Mouse (Mus musculus): ENCODE results near the gene Tbxas1.

The Tbxas1 gene

GRCm38 (mm10) chr6:38956641-38957040, 81.4 kb downstream of the Tbxas1 start:
- DNase-seq (ENCODE audit: low read depth in 2 of 2, low spot score in 2 of 2): no peak

GRCm38 (mm10) chr6:38957246-38957645, 82.0 kb downstream of the Tbxas1 start:
- no peak for DNase-seq (ENCODE audit: low read depth in 2 of 2, low spot score in 2 of 2)

- DNase-seq (ENCODE audit: low read depth in 2 of 2, low spot score in 2 of 2): no peak
These were observed 84.3 kb downstream of the Tbxas1 start for GRCm38 (mm10) chr6:38959502-38959901.

GRCm38 (mm10) chr6:38960367-38960766, 85.2 kb downstream of the Tbxas1 start:
- no peak for DNase-seq (ENCODE audit: low read depth in 2 of 2, low spot score in 2 of 2)

- DNase-seq (ENCODE audit: low read depth in 2 of 2, low spot score in 2 of 2): no peak
These were observed 85.7 kb downstream of the Tbxas1 start for GRCm38 (mm10) chr6:38960791-38961426.

GRCm38 (mm10) chr6:38961427-38962033, 86.3 kb downstream of the Tbxas1 start:
- DNase-seq (ENCODE audit: low read depth in 2 of 2, low spot score in 2 of 2): no peak

- no peak for DNase-seq (ENCODE audit: low read depth in 2 of 2, low spot score in 2 of 2)
These were observed 91.6 kb downstream of the Tbxas1 start for GRCm38 (mm10) chr6:38966839-38967238.

- no peak for DNase-seq (ENCODE audit: low read depth in 2 of 2, low spot score in 2 of 2)
These were observed 92.1 kb downstream of the Tbxas1 start for GRCm38 (mm10) chr6:38967288-38967687.

- DNase-seq (ENCODE audit: low read depth in 2 of 2, low spot score in 2 of 2): no peak
These were observed 92.8 kb downstream of the Tbxas1 start for GRCm38 (mm10) chr6:38967988-38968387.

GRCm38 (mm10) chr6:38969944-38970740, 94.9 kb downstream of the Tbxas1 start:
- DNase-seq (ENCODE audit: low read depth in 2 of 2, low spot score in 2 of 2): no peak

GRCm38 (mm10) chr6:38970759-38971158, 95.6 kb downstream of the Tbxas1 start:
- no peak for DNase-seq (ENCODE audit: low read depth in 2 of 2, low spot score in 2 of 2)

GRCm38 (mm10) chr6:38972826-38973225, 97.6 kb downstream of the Tbxas1 start:
- DNase-seq (ENCODE audit: low read depth in 2 of 2, low spot score in 2 of 2): no peak

- no peak for DNase-seq (ENCODE audit: low read depth in 2 of 2, low spot score in 2 of 2)
These were observed 98.4 kb downstream of the Tbxas1 start for GRCm38 (mm10) chr6:38973441-38974161.

- DNase-seq (ENCODE audit: low read depth in 2 of 2, low spot score in 2 of 2): no peak
These were observed 98.9 kb downstream of the Tbxas1 start for GRCm38 (mm10) chr6:38974162-38974525.

GRCm38 (mm10) chr6:38974536-38975268, 99.5 kb downstream of the Tbxas1 start:
- no peak for DNase-seq (ENCODE audit: low read depth in 2 of 2, low spot score in 2 of 2)

- no peak for DNase-seq (ENCODE audit: low read depth in 2 of 2, low spot score in 2 of 2)
These were observed 100.7 kb downstream of the Tbxas1 start for GRCm38 (mm10) chr6:38975866-38976265.

GRCm38 (mm10) chr6:38976355-38976754, 101.2 kb downstream of the Tbxas1 start:
- no peak for DNase-seq (ENCODE audit: low read depth in 2 of 2, low spot score in 2 of 2)

- DNase-seq (ENCODE audit: low read depth in 2 of 2, low spot score in 2 of 2): no peak
These were observed 105.9 kb downstream of the Tbxas1 start for GRCm38 (mm10) chr6:38980921-38981715.

- DNase-seq (ENCODE audit: low read depth in 2 of 2, low spot score in 2 of 2): no peak
These were observed 106.9 kb downstream of the Tbxas1 start for GRCm38 (mm10) chr6:38982071-38982470.

- no peak for DNase-seq (ENCODE audit: low read depth in 2 of 2, low spot score in 2 of 2)
These were observed 107.5 kb downstream of the Tbxas1 start for GRCm38 (mm10) chr6:38982656-38983055.
